Mouse (Mus musculus): ENCODE results near the gene Olfr901.
"Not testable (repeated sequence)": the region's sequence is repeated elsewhere in the genome, so short reads cannot be mapped to it uniquely, and the experiment has no call there.

DNA sequence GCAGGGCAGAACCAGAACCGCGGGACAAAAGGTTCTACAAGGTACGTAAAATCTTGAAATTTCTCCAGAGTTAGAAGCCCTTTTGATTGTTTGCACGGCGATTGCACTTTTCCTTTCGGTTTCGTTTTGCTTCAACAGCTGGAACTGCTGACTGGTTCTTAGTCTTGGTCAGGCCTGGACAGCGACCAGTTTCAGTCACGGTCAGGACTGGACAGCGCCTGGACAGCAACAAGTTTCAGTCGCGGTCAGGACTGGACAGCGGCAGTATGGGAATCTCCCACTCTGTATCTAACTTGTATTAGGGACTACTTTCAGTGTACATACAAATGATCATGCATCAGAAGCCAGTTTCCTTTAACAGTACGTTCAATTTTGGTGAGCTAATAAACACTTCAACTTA, 15.8 kb upstream of the Olfr901 start:
- TF ChIP-seq CTCF, EP300 (IDR thresholded peaks at IDR 0.05; ENCODE audit: low read depth): not testable (repeated sequence)
